Mouse (Mus musculus) lung, postnatal 0 days (tissue): ENCODE data around the gene Ndufb4.

ENCODE experiments used
- CTCF ChIP-seq: IDR thresholded peaks from 2 replicates; pipeline ENCODE4 v1.5.1; 2016; ENCODE audit warnings: antibody characterized with exemption, mild to moderate bottlenecking
- EP300 ChIP-seq: IDR thresholded peaks from 2 replicates; pipeline ENCODE4 v1.6.1; 2016; ENCODE audit warnings: antibody characterized with exemption, mild to moderate bottlenecking, control low read depth

DNA sequence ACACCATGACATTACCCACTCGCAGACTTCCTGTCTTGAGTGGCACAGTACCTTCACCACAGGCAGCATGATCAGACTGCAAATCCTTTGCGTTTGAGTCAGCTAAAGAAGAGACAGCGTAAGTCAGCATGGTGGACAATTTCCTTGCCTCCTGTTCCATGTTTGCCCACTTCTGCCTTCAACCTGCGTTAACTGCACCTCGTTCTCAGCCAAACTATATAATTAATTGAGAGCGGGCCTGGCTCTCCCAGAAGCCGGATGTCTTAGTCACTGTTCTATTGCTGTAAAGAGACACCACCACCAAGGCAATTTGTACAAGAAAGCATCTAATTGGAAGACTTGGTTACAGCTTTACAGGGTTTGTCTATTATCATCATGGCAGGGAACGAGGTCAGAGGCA is 26.6 kb upstream of the Ndufb4 start:
- TF ChIP-seq CTCF, result no peak
- no peak for TF ChIP-seq EP300
